Mouse (Mus musculus): ENCODE data around the gene Slc25a40.

DNA sequence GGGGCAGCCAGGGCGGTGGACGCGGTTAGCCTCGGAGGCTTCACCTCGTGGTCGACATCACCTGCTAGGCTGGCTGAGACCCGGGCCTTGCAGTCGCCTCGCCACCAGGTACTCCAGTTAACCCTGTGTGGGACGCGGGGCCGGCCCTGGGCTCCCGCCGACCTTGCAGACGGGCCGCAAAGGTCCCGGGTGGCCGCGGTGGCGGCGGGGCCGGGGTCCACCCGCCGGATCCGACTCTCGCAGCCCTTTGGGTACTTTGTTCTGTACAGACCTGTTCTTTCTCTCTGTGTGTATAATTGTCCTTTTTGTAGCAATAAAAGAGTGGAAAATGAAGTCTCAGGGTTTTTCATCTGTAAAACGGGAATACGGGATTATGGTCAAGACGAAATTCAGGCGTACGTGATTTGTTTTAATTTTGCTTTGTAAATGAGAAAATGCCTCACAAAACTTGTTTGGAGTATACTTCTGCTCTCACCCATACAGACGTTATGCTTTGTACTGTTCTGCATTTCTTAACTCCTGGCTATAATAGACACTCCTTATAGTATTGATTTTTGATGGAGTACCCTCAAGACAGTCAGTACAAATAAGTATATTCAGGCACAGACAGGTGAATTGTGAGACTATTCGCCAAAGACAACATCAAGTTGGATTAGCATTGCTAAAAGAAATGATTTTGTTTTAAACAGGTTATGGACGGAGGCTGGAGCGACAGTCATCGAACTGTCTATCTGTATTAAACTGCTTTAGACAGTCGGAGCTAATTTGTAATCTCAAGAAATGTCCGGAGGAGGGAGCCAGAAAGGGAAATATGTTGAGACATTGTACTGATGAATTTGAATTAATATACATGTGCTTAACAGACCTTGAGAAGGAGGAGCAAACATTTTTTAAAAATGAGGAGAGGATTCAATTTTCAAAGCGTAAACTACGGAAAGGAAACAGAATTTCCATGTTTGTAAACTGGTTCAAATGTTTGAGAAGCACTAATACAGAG lies 580 bp downstream of the Slc25a40 start:
- TF ChIP-seq GATA1 (IDR thresholded peaks at IDR 0.05; ENCODE audit: low read length): no peak
- no peak for TF ChIP-seq TAL1 (IDR thresholded peaks at IDR 0.05; ENCODE audit: low read length)
